Mouse (Mus musculus): ENCODE measurements at regions not wholly inside any gene's neighbourhood (a gene's known extent, or its start where the extent isn't known, plus 50 kb on each side); places are given as distances from the start of the nearest gene placed in this dataset.

GRCm38 (mm10) chr3:153776738-153777137 lies 51.8 kb upstream of the St6galnac3 start:
- ATAC-seq (replicated peaks; ENCODE audit: insufficient number of reproducible peaks, insufficient read depth, low FRiP score, low read depth): no peak
- no peaks in the 10 kb centered on the region; the same call in 1 of the 2 replicates for H3K4me1 ChIP-seq (replicated peaks)

DNA sequence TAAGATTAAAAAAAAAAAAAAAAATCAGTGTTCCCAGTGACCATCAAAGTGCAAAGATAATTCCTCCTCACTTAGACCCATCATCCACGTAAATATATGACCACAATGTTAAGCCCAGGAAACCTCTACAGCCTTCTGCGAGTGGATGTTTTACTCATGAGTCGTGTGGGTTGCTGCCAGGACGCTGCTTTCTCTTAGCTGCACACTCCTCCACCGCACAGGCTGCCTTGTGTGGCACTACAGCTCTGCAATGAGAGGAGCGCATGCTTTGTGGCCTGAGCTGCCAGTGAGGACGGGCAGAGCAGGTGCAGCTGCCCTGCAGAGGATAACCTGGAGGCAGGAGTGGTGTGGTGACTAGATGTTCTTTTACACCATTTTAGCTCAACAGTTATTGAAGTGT lies 53.4 kb upstream of the St6galnac3 start:
- 52% methylated on average over 7 of the region's 7 CpGs for WGBS
- Histone ChIP-seq H3K4me1 (replicated peaks) (peaks cover under 1% of the 10 kb centered on the region), H3K4me2 (no peak overlapping the region), H3K27ac (no peak overlapping the region), H3K27me3 (no peaks in the 10 kb centered on the region), H3K4me3 (no peak overlapping the region), H3K9me3 (replicated peaks) (no peaks in the 10 kb centered on the region), H3K9ac (no peak overlapping the region), H3K36me3 (no peaks in the 10 kb centered on the region)
- ATAC-seq (replicated peaks; ENCODE audit: insufficient number of reproducible peaks, insufficient read depth, low FRiP score, low read depth): no peak

More at GRCm38 (mm10) chr3:153776738-153777137, 51.8 kb upstream of the St6galnac3 start:
- WGBS: 34% methylated on average over 2 of the region's 2 CpGs
- Histone ChIP-seq H3K9me3 (replicated peaks) (no peaks in the 10 kb centered on the region), H3K27me3 (no peaks in the 10 kb centered on the region), H3K4me3 (no peak overlapping the region), H3K36me3 (no peaks in the 10 kb centered on the region), H3K27ac (no peak overlapping the region), H3K9ac (no peak overlapping the region), H3K4me2 (no peak overlapping the region)

- H3K9me3 ChIP-seq (replicated peaks): no peaks in the 10 kb centered on the region
- no peak overlapping the region for H3K4me3 ChIP-seq
- no peak overlapping the region for H3K4me2 ChIP-seq
- H3K4me1 ChIP-seq (replicated peaks): peaks cover 3% of the 10 kb centered on the region
- H3K27ac ChIP-seq: no peak overlapping the region
- H3K36me3 ChIP-seq: no peaks in the 10 kb centered on the region
- H3K9ac ChIP-seq: no peak overlapping the region
- WGBS: 66% methylated on average over 5 of the region's 5 CpGs
- peaks cover 3% of the 10 kb centered on the region; the same call in 1 of the 2 replicates for H3K27me3 ChIP-seq
- no peak for ATAC-seq (replicated peaks; ENCODE audit: insufficient number of reproducible peaks, insufficient read depth, low FRiP score, low read depth)
These were observed 57.5 kb upstream of the St6galnac3 start for GRCm38 (mm10) chr3:153782467-153782866.

DNA sequence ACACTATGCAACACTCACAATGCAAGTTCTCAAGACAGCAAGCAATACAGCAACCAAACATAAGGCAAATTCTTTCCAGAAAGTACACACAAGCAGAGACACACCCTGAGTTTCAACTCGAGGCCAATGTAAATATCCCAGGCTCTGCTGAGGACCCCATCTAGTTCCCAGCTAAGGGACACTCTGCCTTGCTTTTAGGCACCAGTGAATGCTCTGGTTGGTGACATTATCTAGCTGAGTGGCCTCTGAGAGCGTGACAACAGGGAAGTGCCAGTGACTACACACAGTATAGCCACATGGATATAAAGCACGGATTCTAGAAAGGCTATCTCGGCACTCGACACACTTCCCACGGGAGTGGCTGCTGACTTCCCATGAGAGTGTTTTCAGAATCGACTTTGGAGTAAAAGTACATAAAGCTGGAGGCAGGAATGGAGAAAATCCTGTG lies 58.3 kb upstream of the St6galnac3 start:
- Histone ChIP-seq H3K27ac (0 out of 2 replicates have a peak overlapping the region, but pooled peaks have one; percentile 0), H3K27me3 (peaks cover 3% of the 10 kb centered on the region; the same call in 1 of the 2 replicates), H3K36me3 (no peaks in the 10 kb centered on the region), H3K4me2 (peak overlapping the region; percentile 9; the same call in 1 of the 2 replicates), H3K9ac (no peak overlapping the region), H3K9me3 (replicated peaks) (no peaks in the 10 kb centered on the region), H3K4me3 (no peak overlapping the region), H3K4me1 (replicated peaks) (peaks cover 3% of the 10 kb centered on the region; the same call in 1 of the 2 replicates)
- WGBS: 22% methylated on average over 7 of the region's 7 CpGs
- 0 out of 2 replicates have a peak, but pooled peaks have one; percentile 18 for ATAC-seq (replicated peaks; ENCODE audit: insufficient number of reproducible peaks, insufficient read depth, low FRiP score, low read depth)

GRCm38 (mm10) chr3:153783928-153784570 lies 59.1 kb upstream of the St6galnac3 start:
- H3K4me1 ChIP-seq (replicated peaks): peaks cover 3% of the 10 kb centered on the region; the same call in 1 of the 2 replicates
- H3K4me3 ChIP-seq: no peak overlapping the region
- H3K9ac ChIP-seq: no peak overlapping the region
- WGBS: 61% methylated on average over 8 of the region's 8 CpGs
- no peak for ATAC-seq (replicated peaks; ENCODE audit: insufficient number of reproducible peaks, insufficient read depth, low FRiP score, low read depth)
- H3K9me3 ChIP-seq (replicated peaks): no peaks in the 10 kb centered on the region
- peaks cover 3% of the 10 kb centered on the region; the same call in 1 of the 2 replicates for H3K27me3 ChIP-seq
- no peak overlapping the region for H3K4me2 ChIP-seq
- H3K36me3 ChIP-seq: no peaks in the 10 kb centered on the region
- no peak overlapping the region for H3K27ac ChIP-seq

GRCm38 (mm10) chr3:153790455-153790856 lies 53.6 kb upstream of the Asb17 start:
- Histone ChIP-seq H3K27me3 (peaks cover 3% of the 10 kb centered on the region; the same call in 1 of the 2 replicates), H3K9ac (no peak overlapping the region), H3K36me3 (no peaks in the 10 kb centered on the region), H3K4me1 (replicated peaks) (0 out of 2 replicates have a peak, but pooled peaks cover 3% of the 10 kb centered on the region), H3K9me3 (replicated peaks) (no peaks in the 10 kb centered on the region), H3K4me3 (no peak overlapping the region), H3K4me2 (no peak overlapping the region), H3K27ac (no peak overlapping the region)
- no peak for ATAC-seq (replicated peaks; ENCODE audit: insufficient number of reproducible peaks, insufficient read depth, low FRiP score, low read depth)
- WGBS: 75% methylated on average over 7 of the region's 7 CpGs

DNA sequence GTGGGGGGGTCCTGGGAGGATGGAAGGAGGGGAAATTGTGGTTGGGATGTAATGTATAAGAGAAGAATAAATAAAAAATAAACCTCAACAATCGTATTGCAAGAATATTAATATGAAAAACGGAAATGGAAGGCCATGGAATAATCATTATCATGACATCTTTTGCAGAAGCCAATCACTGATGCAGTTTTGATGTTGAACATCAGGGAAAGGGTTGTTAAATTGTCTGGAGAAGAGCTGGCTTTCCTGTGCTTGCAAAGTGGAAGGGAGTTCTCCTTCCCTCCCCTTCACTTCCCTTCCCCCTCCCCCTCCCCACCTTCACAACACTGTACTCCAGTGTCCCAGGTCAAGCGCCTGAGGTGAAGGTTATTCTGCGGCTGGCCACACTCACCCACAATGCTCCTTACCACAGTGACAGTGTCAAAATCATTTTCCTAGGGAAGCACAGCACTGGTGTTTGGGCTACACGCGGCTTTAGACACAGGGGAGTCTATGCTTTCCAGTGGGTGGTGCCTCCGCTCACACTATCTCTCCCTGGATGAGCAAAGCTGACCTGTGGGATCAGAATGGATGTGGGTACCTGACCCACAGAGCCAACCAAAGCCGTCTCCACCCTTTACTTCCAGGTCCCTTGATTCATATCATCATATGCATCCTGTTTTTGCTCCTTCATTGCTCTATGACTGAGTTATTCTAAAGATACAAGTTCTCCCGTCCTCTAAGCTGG lies 53.0 kb upstream of the Asb17 start:
- Histone ChIP-seq H3K9ac (no peak overlapping the region), H3K4me2 (no peak overlapping the region), H3K9me3 (replicated peaks) (no peaks in the 10 kb centered on the region), H3K36me3 (no peaks in the 10 kb centered on the region), H3K4me3 (no peak overlapping the region), H3K27ac (no peak overlapping the region), H3K27me3 (peaks cover 3% of the 10 kb centered on the region; the same call in 1 of the 2 replicates), H3K4me1 (replicated peaks) (0 out of 2 replicates have a peak, but pooled peaks cover 3% of the 10 kb centered on the region)
- 49% methylated on average over 9 of the region's 9 CpGs for WGBS
- 0 out of 2 replicates have a peak, but pooled peaks have one; percentile 4 for ATAC-seq (replicated peaks; ENCODE audit: insufficient number of reproducible peaks, insufficient read depth, low FRiP score, low read depth)

DNA sequence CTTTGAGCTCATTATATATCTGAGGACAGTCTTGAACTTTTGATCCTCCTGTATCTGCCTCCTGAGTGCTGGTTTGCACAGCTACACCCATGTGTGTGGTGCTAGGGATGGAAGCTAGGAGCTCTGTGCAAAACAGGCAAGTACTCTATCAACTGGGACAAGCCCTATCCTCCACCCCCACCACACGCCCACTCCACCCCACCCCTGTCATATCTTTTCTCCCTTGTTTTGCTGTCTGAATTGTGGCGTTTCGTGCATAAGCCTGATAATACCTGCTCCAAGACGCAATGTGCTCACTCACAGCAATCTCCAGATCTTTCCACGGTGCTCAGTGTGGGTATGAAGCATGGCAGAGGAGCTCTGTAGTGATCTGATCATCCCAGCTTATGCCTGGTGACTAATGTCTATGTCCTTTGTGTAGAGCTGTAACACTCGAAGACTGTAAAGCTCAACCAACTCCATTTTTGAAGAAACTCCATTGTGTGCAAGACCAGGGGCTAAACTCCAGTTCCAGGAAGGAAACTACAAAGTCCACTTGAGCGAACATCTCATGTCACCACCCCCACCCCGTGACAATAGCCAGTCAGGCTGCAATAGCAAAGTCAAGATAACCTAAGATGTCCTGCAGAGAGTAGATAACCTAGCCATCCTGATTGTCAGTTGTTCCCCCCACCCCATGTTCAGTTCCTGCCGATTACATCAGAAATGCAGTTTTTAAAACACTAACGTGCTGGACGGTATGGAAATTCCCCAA lies 52.2 kb upstream of the Asb17 start:
- WGBS: 27% methylated on average over 11 of the region's 11 CpGs
- no peaks in the 10 kb centered on the region for H3K27me3 ChIP-seq
- H3K4me1 ChIP-seq (replicated peaks): 0 out of 2 replicates have a peak, but pooled peaks cover 3% of the 10 kb centered on the region
- no peak overlapping the region for H3K4me2 ChIP-seq
- H3K9me3 ChIP-seq (replicated peaks): no peaks in the 10 kb centered on the region
- ATAC-seq (replicated peaks; ENCODE audit: insufficient number of reproducible peaks, insufficient read depth, low FRiP score, low read depth): peak; percentile 50; the same call in 1 of the 2 replicates
- H3K9ac ChIP-seq: no peak overlapping the region
- H3K36me3 ChIP-seq: no peaks in the 10 kb centered on the region
- H3K27ac ChIP-seq: no peak overlapping the region
- no peak overlapping the region for H3K4me3 ChIP-seq

- Histone ChIP-seq H3K4me3 (no peak overlapping the region), H3K27ac (no peak overlapping the region), H3K9me3 (replicated peaks) (no peaks in the 10 kb centered on the region), H3K9ac (no peak overlapping the region), H3K4me1 (replicated peaks) (0 out of 2 replicates have a peak, but pooled peaks cover 3% of the 10 kb centered on the region), H3K4me2 (no peak overlapping the region), H3K36me3 (no peaks in the 10 kb centered on the region), H3K27me3 (no peaks in the 10 kb centered on the region)
- WGBS: 62% methylated on average over 5 of the region's 5 CpGs
- ATAC-seq (replicated peaks; ENCODE audit: insufficient number of reproducible peaks, insufficient read depth, low FRiP score, low read depth): no peak
These were observed 51.7 kb upstream of the Asb17 start for GRCm38 (mm10) chr3:153792364-153792703.

Data from heart, embryonic 15.5 days (tissue).